Mouse (Mus musculus): ENCODE data around the gene Rps11. TPM values are rescaled to one million over a fixed set of nuclear protein-coding genes. Genes with fewer than 3 reads are reported as not detected.
A peak's percentile ranks its signal among the peaks of the same experiment; 100 is the strongest.

The Rps11 gene
- polyA plus RNA-seq, 1 experiment from 2014 or later = 1,374 TPM

DNA sequence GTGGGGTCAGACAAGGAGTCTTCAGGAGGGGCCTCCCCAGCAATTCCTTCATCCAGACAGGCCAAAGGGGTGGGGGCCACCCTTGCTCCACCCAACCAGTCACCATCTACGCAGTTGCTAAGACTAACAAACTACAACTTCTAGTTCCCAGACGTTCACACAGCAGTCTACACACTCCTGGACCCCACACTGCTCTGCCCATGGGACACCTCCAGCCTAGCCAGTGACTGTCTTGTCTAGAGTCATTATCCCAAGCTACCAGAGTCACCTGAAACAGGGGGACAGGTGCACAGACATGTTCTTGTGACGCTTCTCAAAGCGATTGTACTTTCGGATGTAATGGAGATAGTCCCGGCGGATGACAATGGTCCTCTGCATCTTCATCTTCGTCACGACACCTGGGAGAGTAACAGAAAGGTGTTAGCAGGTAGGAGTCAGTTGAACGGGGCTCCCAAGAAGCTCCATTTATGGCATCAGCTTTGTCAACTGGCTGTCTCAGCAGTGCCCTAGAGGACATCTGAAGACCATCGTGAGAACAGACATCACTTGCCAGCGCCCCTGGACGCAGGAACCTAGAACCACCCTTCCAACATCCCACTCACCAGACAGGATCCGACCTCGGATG is 1.6 kb downstream of the Rps11 start:
- peak overlapping the region; percentile 88; the same call in 1 of the 2 replicates for H3K9ac ChIP-seq (ENCODE audit: low read length)
- WGBS = 77% methylated on average over 15 of the region's 15 CpGs
- H3K4me2 ChIP-seq (ENCODE audit: low read depth, low read length) = peak overlapping the region; percentile 76
- peaks cover 39% of the 10 kb centered on the region for H3K4me1 ChIP-seq (ENCODE audit: control insufficient read depth, insufficient read depth, low read length)
- no peak for ATAC-seq (ENCODE audit: insufficient read depth, low FRiP score)
- peaks cover 27% of the 10 kb centered on the region for H3K36me3 ChIP-seq (ENCODE audit: control insufficient read depth, insufficient read depth, low read length)
- H3K27me3 ChIP-seq (ENCODE audit: control insufficient read depth, insufficient read depth, low read length) = no peaks in the 10 kb centered on the region
- H3K9me3 ChIP-seq (replicated peaks; ENCODE audit: control insufficient read depth, low read length) = no peaks in the 10 kb centered on the region
- H3K27ac ChIP-seq (ENCODE audit: low read length) = no peak overlapping the region
- peak overlapping the region; percentile 69 for H3K4me3 ChIP-seq (replicated peaks; ENCODE audit: low read length)

DNA sequence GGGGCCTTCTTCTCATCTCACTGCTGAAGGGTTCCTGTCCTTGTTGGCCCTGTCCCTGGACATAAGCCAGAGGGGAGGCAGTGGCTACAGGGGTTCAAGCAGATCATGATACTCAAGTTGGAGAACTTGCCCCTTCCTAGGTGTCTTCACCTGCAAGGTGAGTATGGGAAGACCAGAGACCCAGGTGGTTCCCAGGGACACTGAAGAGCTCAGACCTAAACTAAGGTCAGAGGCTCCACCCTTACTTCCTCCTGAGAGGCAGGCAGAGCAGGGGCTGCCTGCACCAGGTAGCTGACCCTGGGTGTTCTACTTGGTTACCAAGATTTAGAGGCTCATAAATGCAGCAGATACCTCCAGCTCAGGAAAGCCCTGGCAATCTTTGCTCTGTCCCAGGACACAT is 2.3 kb downstream of the Rps11 start:
- H3K9me3 ChIP-seq (replicated peaks; ENCODE audit: control insufficient read depth, low read length) = no peaks in the 10 kb centered on the region
- H3K4me1 ChIP-seq (ENCODE audit: control insufficient read depth, insufficient read depth, low read length) = peaks cover 38% of the 10 kb centered on the region
- peaks cover 24% of the 10 kb centered on the region for H3K36me3 ChIP-seq (ENCODE audit: control insufficient read depth, insufficient read depth, low read length)
- no peak for ATAC-seq (ENCODE audit: insufficient read depth, low FRiP score)
- H3K27ac ChIP-seq (ENCODE audit: low read length) = peak overlapping the region; percentile 27; the same call in 1 of the 2 replicates
- peak overlapping the region; percentile 58 for H3K9ac ChIP-seq (ENCODE audit: low read length)
- H3K4me2 ChIP-seq (ENCODE audit: low read depth, low read length) = no peak overlapping the region
- H3K27me3 ChIP-seq (ENCODE audit: control insufficient read depth, insufficient read depth, low read length) = no peaks in the 10 kb centered on the region
- no peak overlapping the region for H3K4me3 ChIP-seq (replicated peaks; ENCODE audit: low read length)

DNA sequence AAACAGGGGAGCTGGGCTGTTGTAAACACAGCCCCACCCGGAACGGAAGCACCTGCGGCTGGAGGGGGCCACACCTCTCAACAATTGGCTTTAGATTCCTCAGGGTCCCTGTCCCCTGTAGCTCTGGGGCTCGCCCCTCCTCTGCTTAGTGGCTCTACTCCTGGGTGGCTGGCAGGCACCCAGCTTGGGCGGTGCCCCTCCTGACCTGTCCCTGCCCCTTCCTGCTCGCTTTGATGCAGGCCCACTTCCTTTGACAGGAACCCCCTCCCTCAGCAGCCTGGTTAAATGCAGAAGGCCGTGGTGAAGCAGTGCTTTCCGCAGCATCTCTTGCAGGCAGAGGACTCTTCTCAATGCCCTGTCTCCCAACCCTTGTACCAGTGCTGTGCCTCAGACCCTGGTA is 2.8 kb downstream of the Rps11 start:
- peaks cover 33% of the 10 kb centered on the region for H3K4me1 ChIP-seq (ENCODE audit: control insufficient read depth, insufficient read depth, low read length)
- H3K4me2 ChIP-seq (ENCODE audit: low read depth, low read length) = no peak overlapping the region
- H3K27ac ChIP-seq (ENCODE audit: low read length) = no peak overlapping the region
- no peaks in the 10 kb centered on the region for H3K27me3 ChIP-seq (ENCODE audit: control insufficient read depth, insufficient read depth, low read length)
- ATAC-seq (ENCODE audit: insufficient read depth, low FRiP score) = no peak
- no peaks in the 10 kb centered on the region for H3K9me3 ChIP-seq (replicated peaks; ENCODE audit: control insufficient read depth, low read length)
- WGBS = 42% methylated on average over 8 of the region's 8 CpGs
- H3K4me3 ChIP-seq (replicated peaks; ENCODE audit: low read length) = no peak overlapping the region
- peak overlapping the region; percentile 43 for H3K9ac ChIP-seq (ENCODE audit: low read length)
- peaks cover 19% of the 10 kb centered on the region for H3K36me3 ChIP-seq (ENCODE audit: control insufficient read depth, insufficient read depth, low read length)

DNA sequence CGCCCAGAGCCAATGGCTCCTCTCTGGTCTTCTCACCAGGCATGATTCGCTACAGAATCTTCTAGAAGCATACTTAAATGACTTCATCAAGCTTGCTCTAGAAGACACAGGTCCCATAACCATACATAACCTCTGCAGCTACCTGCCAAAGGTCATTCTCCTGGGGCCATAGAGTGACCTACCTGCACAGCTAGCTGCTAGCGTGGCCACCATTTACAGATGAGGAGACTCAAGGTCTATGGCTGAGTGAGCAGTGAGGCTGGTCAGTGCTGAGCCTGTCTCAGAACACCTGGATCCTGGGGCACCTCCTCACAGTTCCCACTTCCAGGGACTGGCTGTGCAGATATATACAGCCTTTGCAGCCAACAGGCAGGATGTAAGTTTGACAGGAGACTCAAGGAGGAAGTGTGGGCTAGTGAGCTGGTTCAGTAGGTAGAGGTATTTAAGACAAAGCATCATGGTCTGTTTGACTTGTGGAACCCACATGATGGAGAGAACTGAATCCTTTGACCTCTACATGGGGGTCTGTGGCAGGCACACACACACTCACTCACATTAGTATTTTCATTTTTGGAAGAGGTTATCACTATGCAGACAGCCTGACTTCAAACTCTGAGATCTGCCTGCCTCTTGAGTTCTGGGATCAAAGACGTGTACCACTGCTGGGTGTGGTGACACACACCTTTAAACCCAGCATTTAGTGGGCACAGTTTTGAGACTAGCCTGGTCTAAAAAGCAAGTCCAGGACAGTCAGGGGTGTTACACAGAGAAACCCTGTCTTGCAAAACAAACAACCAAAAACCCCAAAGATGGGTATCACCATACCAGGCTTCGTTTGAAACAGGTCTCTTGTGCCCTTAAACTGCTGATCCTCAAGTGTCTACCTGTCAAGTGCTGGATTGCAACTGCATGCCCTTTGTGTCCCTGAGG is 4.2 kb downstream of the Rps11 start:
- Histone ChIP-seq H3K4me2 (ENCODE audit: low read depth, low read length) (no peak overlapping the region), H3K36me3 (ENCODE audit: control insufficient read depth, insufficient read depth, low read length) (peaks cover 12% of the 10 kb centered on the region), H3K4me3 (replicated peaks; ENCODE audit: low read length) (no peak overlapping the region), H3K27me3 (ENCODE audit: control insufficient read depth, insufficient read depth, low read length) (no peaks in the 10 kb centered on the region), H3K9ac (ENCODE audit: low read length) (no peak overlapping the region), H3K9me3 (replicated peaks; ENCODE audit: control insufficient read depth, low read length) (no peaks in the 10 kb centered on the region), H3K4me1 (ENCODE audit: control insufficient read depth, insufficient read depth, low read length) (peaks cover 26% of the 10 kb centered on the region), H3K27ac (ENCODE audit: low read length) (no peak overlapping the region)
- WGBS = 78% methylated on average over 5 of the region's 5 CpGs
- ATAC-seq (ENCODE audit: insufficient read depth, low FRiP score) = no peak

DNA sequence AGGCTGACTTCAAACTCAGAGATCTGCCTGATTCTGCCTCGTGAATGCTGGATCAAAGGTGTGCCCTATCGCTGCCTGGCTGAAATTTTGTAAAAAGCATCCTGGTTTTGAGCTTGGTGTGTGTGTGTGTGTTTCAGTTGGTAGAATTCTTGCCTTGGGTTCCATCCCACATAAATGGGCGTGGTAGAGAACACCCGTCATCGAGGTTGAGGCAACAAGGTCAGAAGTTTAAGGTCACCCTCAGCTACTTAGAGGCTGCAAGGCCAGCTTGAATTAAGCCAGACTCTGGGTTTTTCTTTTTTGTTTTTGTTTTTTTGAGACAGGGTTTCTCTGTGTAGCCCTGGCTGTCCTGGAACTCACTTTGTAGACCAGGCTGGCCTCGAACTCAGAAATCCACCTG is 5.9 kb downstream of the Rps11 start:
- Histone ChIP-seq H3K4me1 (ENCODE audit: control insufficient read depth, insufficient read depth, low read length) (peaks cover 24% of the 10 kb centered on the region), H3K9me3 (replicated peaks; ENCODE audit: control insufficient read depth, low read length) (no peaks in the 10 kb centered on the region), H3K4me3 (replicated peaks; ENCODE audit: low read length) (no peak overlapping the region), H3K36me3 (ENCODE audit: control insufficient read depth, insufficient read depth, low read length) (peaks cover 12% of the 10 kb centered on the region; the same call in 1 of the 2 replicates), H3K27me3 (ENCODE audit: control insufficient read depth, insufficient read depth, low read length) (no peaks in the 10 kb centered on the region), H3K4me2 (ENCODE audit: low read depth, low read length) (no peak overlapping the region), H3K27ac (ENCODE audit: low read length) (no peak overlapping the region), H3K9ac (ENCODE audit: low read length) (no peak overlapping the region)
- ATAC-seq (ENCODE audit: insufficient read depth, low FRiP score) = no peak
- WGBS = 84% methylated on average over 6 of the region's 6 CpGs

DNA sequence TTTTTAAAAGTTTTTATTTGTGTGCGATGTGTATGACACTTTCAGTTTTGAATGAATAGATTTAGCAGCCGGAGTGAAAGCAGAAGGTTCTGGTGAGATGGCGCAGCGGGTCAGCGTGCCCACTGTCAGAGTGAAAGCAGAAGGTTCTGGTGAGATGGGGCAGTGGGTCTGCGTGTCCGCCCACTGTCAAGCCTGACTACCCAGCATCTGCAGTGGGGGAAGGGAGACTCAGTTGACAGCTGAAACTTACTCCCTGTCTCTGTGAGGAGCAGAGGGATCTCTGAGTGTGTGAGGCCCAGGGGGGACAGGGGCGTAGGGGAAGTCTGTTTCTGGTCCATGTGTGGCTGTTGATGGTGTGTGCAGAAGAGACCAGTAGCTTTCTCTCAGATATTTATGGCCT is 6.7 kb downstream of the Rps11 start:
- peaks cover 17% of the 10 kb centered on the region for H3K4me1 ChIP-seq (ENCODE audit: control insufficient read depth, insufficient read depth, low read length)
- H3K27ac ChIP-seq (ENCODE audit: low read length) = no peak overlapping the region
- H3K9ac ChIP-seq (ENCODE audit: low read length) = no peak overlapping the region
- ATAC-seq (ENCODE audit: insufficient read depth, low FRiP score) = no peak
- WGBS = 67% methylated on average over 8 of the region's 8 CpGs
- no peaks in the 10 kb centered on the region for H3K27me3 ChIP-seq (ENCODE audit: control insufficient read depth, insufficient read depth, low read length)
- no peak overlapping the region for H3K4me3 ChIP-seq (replicated peaks; ENCODE audit: low read length)
- H3K9me3 ChIP-seq (replicated peaks; ENCODE audit: control insufficient read depth, low read length) = no peaks in the 10 kb centered on the region
- H3K4me2 ChIP-seq (ENCODE audit: low read depth, low read length) = no peak overlapping the region
- peaks cover 12% of the 10 kb centered on the region; the same call in 1 of the 2 replicates for H3K36me3 ChIP-seq (ENCODE audit: control insufficient read depth, insufficient read depth, low read length)

DNA sequence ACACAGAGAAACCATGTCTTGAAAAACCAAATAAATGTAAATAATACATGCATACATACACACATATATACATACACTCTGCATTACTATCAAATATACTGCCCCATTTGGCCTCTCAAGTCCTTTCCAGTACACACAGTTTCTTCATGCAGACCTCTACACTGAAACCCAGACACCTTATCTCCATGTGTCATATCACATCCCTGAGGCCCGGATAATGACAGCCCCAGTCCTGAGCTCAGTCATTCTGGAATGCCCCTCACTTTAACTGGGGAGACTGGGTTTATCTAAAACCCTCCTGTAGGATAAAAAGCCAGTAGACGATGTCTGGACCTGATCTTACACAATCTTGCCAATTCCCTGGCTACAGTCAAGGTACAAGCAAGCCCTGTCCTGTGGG is 10.8 kb downstream of the Rps11 start:
- no peak for ATAC-seq (ENCODE audit: insufficient read depth, low FRiP score)
- no peaks in the 10 kb centered on the region for H3K27me3 ChIP-seq (ENCODE audit: control insufficient read depth, insufficient read depth, low read length)
- 0 out of 2 replicates have a peak, but pooled peaks cover 4% of the 10 kb centered on the region for H3K4me1 ChIP-seq (ENCODE audit: control insufficient read depth, insufficient read depth, low read length)
- no peak overlapping the region for H3K9ac ChIP-seq (ENCODE audit: low read length)
- H3K4me3 ChIP-seq (replicated peaks; ENCODE audit: low read length) = no peak overlapping the region
- H3K4me2 ChIP-seq (ENCODE audit: low read depth, low read length) = no peak overlapping the region
- no peaks in the 10 kb centered on the region for H3K9me3 ChIP-seq (replicated peaks; ENCODE audit: control insufficient read depth, low read length)
- 63% methylated on average over 2 of the region's 2 CpGs for WGBS
- H3K27ac ChIP-seq (ENCODE audit: low read length) = no peak overlapping the region
- no peaks in the 10 kb centered on the region for H3K36me3 ChIP-seq (ENCODE audit: control insufficient read depth, insufficient read depth, low read length)

DNA sequence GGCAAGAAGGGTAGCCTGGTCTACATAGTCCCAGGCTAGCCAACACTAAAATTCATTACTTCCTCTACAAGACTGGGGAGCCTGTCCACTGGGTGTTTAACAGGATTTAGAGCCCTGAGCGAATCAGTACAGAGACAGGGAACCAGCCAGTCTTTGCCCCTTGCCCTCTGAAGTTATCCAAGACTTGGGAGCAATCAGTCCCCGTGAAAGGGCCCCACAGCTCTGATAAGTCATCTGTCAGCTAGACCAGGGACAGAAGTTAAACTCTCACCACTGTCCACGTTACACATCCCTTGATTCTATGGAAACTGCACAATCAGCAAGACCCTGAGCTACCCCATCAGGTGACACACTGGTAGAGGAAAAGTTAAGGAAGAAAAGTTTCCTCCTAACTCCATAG is 11.7 kb downstream of the Rps11 start:
- no peaks in the 10 kb centered on the region for H3K36me3 ChIP-seq (ENCODE audit: control insufficient read depth, insufficient read depth, low read length)
- no peaks in the 10 kb centered on the region for H3K27me3 ChIP-seq (ENCODE audit: control insufficient read depth, insufficient read depth, low read length)
- H3K9ac ChIP-seq (ENCODE audit: low read length) = no peak overlapping the region
- H3K9me3 ChIP-seq (replicated peaks; ENCODE audit: control insufficient read depth, low read length) = no peaks in the 10 kb centered on the region
- H3K4me2 ChIP-seq (ENCODE audit: low read depth, low read length) = no peak overlapping the region
- H3K4me1 ChIP-seq (ENCODE audit: control insufficient read depth, insufficient read depth, low read length) = 0 out of 2 replicates have a peak, but pooled peaks cover 4% of the 10 kb centered on the region
- H3K4me3 ChIP-seq (replicated peaks; ENCODE audit: low read length) = no peak overlapping the region
- whole genome bisulfite sequencing = 45% methylated on average over 3 of the region's 3 CpGs
- ATAC-seq (ENCODE audit: insufficient read depth, low FRiP score) = no peak
- no peak overlapping the region for H3K27ac ChIP-seq (ENCODE audit: low read length)

DNA sequence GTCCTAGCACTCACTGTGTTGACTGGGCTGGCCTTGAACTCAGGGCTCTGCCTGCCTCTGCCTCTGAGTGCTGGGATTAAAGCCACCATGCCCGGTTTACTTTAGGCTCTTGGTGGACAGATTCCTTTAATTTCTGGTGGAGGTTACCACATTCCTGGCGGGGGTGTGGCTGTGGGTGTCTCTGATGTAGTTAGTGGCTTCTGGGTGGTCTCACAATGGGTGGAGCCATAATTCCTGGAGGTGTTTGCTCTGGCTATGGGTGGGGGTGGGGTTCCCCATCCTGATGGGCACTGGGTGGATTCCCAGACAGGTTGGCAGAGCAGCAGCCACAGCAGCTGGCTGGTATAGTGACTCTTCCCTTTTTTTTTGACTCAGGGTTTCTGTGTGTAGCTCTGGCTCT is 12.3 kb downstream of the Rps11 start:
- no peaks in the 10 kb centered on the region for H3K27me3 ChIP-seq (ENCODE audit: control insufficient read depth, insufficient read depth, low read length)
- no peak overlapping the region for H3K4me3 ChIP-seq (replicated peaks; ENCODE audit: low read length)
- H3K4me2 ChIP-seq (ENCODE audit: low read depth, low read length) = no peak overlapping the region
- 47% methylated on average over 2 of the region's 2 CpGs for WGBS
- ATAC-seq (ENCODE audit: insufficient read depth, low FRiP score) = no peak
- H3K9me3 ChIP-seq (replicated peaks; ENCODE audit: control insufficient read depth, low read length) = no peaks in the 10 kb centered on the region
- 0 out of 2 replicates have a peak, but pooled peaks cover under 1% of the 10 kb centered on the region for H3K4me1 ChIP-seq (ENCODE audit: control insufficient read depth, insufficient read depth, low read length)
- no peak overlapping the region for H3K9ac ChIP-seq (ENCODE audit: low read length)
- no peak overlapping the region for H3K27ac ChIP-seq (ENCODE audit: low read length)
- no peaks in the 10 kb centered on the region for H3K36me3 ChIP-seq (ENCODE audit: control insufficient read depth, insufficient read depth, low read length)
